Mouse (Mus musculus) intestine, embryonic 14.5 days (tissue): Measurements from ENCODE around the gene Gm29797. TPM values are rescaled to one million over a fixed set of nuclear protein-coding genes. Genes with fewer than 3 reads are reported as not detected.

Source experiments
- ATAC-seq: fragments of 200-750 bp; cut with Nextera tagmentation; replicated peaks from 2 replicates; pipeline ENCODE4 v1.8.0; 2017; ENCODE audit warnings: low read depth, moderate number of reproducible peaks, moderate TSS enrichment, moderate library complexity; ENCODE audit not compliant: low FRiP score, low TSS enrichment
- DNase-seq: peaks from one replicate; pipeline ENCODE4 v3.0.0-alpha.2; 2018; ENCODE audit warnings: low spot score
- H3K27ac ChIP-seq: fragments of 300-500 bp; sonication (generic); 2 replicates; pipeline ENCODE4 v1.5.1; 2014; ENCODE audit warnings: low read depth, mild to moderate bottlenecking, control low read depth
- H3K27me3 ChIP-seq: fragments of 300-500 bp; sonication (generic); replicated peaks from 2 replicates; pipeline ENCODE4 v1.6.1; 2014; ENCODE audit warnings: low read length, control low read depth; ENCODE audit not compliant: control insufficient read depth, insufficient read depth
- H3K36me3 ChIP-seq: fragments of 300-500 bp; sonication (generic); 2 replicates; pipeline ENCODE4 v1.6.1; 2014; ENCODE audit warnings: low read length, control low read depth; ENCODE audit not compliant: control insufficient read depth, insufficient read depth
- H3K4me1 ChIP-seq: fragments of 300-500 bp; sonication (generic); replicated peaks from 2 replicates; pipeline ENCODE4 v1.6.1; 2014; ENCODE audit warnings: low read length, control low read depth, mixed read lengths; ENCODE audit not compliant: control insufficient read depth, insufficient read depth
- H3K4me2 ChIP-seq: fragments of 300-500 bp; sonication (generic); 2 replicates; pipeline ENCODE4 v1.6.1; 2014; ENCODE audit warnings: low read length
- H3K4me3 ChIP-seq: fragments of 300-500 bp; sonication (generic); 2 replicates; pipeline ENCODE4 v1.5.1; 2014; ENCODE audit warnings: low read depth, low read length, control low read depth, mixed read lengths
- H3K9ac ChIP-seq: fragments of 300-500 bp; sonication (generic); 2 replicates; pipeline ENCODE4 v1.6.1; 2014; ENCODE audit warnings: mild to moderate bottlenecking, low read length
- H3K9me3 ChIP-seq: fragments of 300-500 bp; sonication (generic); 2 replicates; pipeline ENCODE4 v1.6.1; 2016; ENCODE audit warnings: low read length, control low read depth; ENCODE audit not compliant: control insufficient read depth
- WGBS: fragments of 180-500 bp; shearing (Covaris S2); extraction: QIAGEN DNeasy Blood & Tissue Kit; methylation state at CpG from one replicate; pipeline ENCODE4 v1.1.7; 2014; 5-methylcytosine and 5-hydroxymethylcytosine counted together
- polyA plus RNA-seq: library from polyadenylated mRNA; unstranded; fragments of >200 nt; fragmentation: Nextera tagmentation; extraction: Ambion mirVana; gene quantifications from 2 replicates; pipeline ENCODE4 v1.2.1, GENCODE M21; 2014

Gm29797 gene
- polyA plus RNA-seq, 1 experiment from 2014 or later, result 2.5 TPM

- no peak overlapping the region for H3K9ac ChIP-seq
- ATAC-seq, result no peak
These were observed 26.5 kb downstream of the Gm29797 start for GRCm38 (mm10) chr2:181683381-181683780.

GRCm38 (mm10) chr2:181684713-181685112 is 27.9 kb downstream of the Gm29797 start:
- no peak overlapping the region for H3K4me3 ChIP-seq
- H3K36me3 ChIP-seq, result peaks cover 46% of the 10 kb centered on the region
- WGBS, result 70% methylated on average over 1 of the region's 1 CpGs
- no peaks in the 10 kb centered on the region for H3K9me3 ChIP-seq
- no peaks in the 10 kb centered on the region for H3K27me3 ChIP-seq
- ATAC-seq (no peak), DNase-seq (no peak)
- H3K4me1 ChIP-seq, result peaks cover 6% of the 10 kb centered on the region; the same call in 1 of the 2 replicates
- H3K9ac ChIP-seq, result no peak overlapping the region
- no peak overlapping the region for H3K27ac ChIP-seq
- no peak overlapping the region for H3K4me2 ChIP-seq

More at GRCm38 (mm10) chr2:181683381-181683780, 26.5 kb downstream of the Gm29797 start:
- no peak overlapping the region for H3K27ac ChIP-seq
- peaks cover 33% of the 10 kb centered on the region for H3K36me3 ChIP-seq
- H3K4me3 ChIP-seq, result no peak overlapping the region
- H3K9me3 ChIP-seq, result no peaks in the 10 kb centered on the region
- H3K4me2 ChIP-seq, result no peak overlapping the region
- H3K27me3 ChIP-seq, result no peaks in the 10 kb centered on the region
- 58% methylated on average over 4 of the region's 4 CpGs for WGBS
- DNase-seq, result no peak
- peaks cover 6% of the 10 kb centered on the region; the same call in 1 of the 2 replicates for H3K4me1 ChIP-seq

GRCm38 (mm10) chr2:181685686-181686085 is 28.9 kb downstream of the Gm29797 start:
- no peaks in the 10 kb centered on the region for H3K27me3 ChIP-seq
- no peak overlapping the region for H3K4me2 ChIP-seq
- H3K4me3 ChIP-seq, result no peak overlapping the region
- peaks cover 47% of the 10 kb centered on the region for H3K36me3 ChIP-seq
- no peak for ATAC-seq
- no peaks in the 10 kb centered on the region for H3K9me3 ChIP-seq
- H3K4me1 ChIP-seq, result peaks cover 5% of the 10 kb centered on the region; the same call in 1 of the 2 replicates
- DNase-seq, result no peak
- H3K9ac ChIP-seq, result no peak overlapping the region
- 92% methylated on average over 4 of the region's 4 CpGs for WGBS
- no peak overlapping the region for H3K27ac ChIP-seq

DNA sequence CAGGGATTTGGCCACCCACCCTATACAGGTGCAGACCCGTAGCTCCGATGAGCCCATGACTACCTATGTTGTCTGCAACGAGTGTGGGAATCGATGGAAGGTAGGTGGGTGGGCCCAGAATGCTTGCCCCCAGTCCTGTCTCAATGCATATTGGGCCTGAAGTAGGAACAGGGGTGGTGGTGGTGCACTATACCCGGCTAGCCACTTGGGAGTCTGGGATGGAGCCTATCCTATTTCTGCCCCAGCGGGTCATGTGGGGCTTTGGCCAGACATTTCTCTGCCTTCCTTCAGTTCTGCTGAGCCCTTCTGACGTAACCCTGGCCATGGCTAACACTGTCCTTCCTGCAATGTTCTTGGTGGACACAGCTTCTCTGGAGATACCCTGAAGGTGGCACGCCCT is 30.8 kb downstream of the Gm29797 start:
- DNase-seq, result no peak
- H3K27ac ChIP-seq, result no peak overlapping the region
- 95% methylated on average over 8 of the region's 8 CpGs for WGBS

DNA sequence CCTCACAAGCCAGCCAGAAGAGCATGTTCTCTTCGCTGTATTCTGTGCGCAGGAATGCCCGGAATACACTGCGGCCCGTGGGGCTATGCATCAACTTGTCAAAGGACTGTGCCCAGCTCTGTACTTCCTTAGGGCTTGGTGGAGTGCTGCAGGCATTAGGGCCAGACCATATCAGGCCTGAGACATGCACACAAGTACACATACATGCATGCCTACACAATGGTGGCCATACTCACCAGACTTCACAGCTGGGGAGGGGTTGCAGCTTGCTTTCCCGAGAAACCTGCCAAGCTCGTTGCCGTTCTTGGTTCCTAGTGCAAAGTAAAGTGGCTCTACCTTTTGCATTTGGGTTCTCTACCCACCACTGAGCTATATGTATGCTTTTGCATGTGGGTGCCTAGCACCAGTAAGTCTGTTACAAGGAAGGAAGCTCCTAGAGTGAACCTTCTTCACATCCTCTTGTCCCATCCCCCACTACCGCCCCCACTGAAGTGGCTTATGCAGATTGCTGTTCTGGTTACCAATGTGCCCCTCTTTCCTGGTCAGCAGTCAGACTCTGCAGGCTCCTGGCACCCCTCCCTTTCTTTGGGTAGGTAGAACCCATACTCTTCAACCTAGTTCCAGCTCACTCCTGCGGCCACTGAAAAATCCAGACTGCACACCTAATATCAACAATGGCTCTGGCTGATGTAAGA is 32.8 kb downstream of the Gm29797 start:
- DNase-seq, result no peak
- Histone ChIP-seq H3K4me3 (no peak overlapping the region), H3K9ac (no peak overlapping the region), H3K36me3 (peaks cover 44% of the 10 kb centered on the region), H3K4me2 (no peak overlapping the region), H3K4me1 (peaks cover 6% of the 10 kb centered on the region; the same call in 1 of the 2 replicates), H3K9me3 (no peaks in the 10 kb centered on the region), H3K27me3 (no peaks in the 10 kb centered on the region), H3K27ac (no peak overlapping the region)
- 88% methylated on average over 10 of the region's 10 CpGs for WGBS
- no peak for ATAC-seq

More for the DNA sequence above, 30.8 kb downstream of the Gm29797 start:
- H3K9me3 ChIP-seq, result no peaks in the 10 kb centered on the region
- peaks cover 47% of the 10 kb centered on the region for H3K36me3 ChIP-seq
- no peak overlapping the region for H3K4me2 ChIP-seq
- no peak overlapping the region for H3K4me3 ChIP-seq
- H3K27me3 ChIP-seq, result no peaks in the 10 kb centered on the region
- ATAC-seq, result no peak
- H3K4me1 ChIP-seq, result no peaks in the 10 kb centered on the region
- H3K9ac ChIP-seq, result no peak overlapping the region

- H3K9me3 ChIP-seq, result no peaks in the 10 kb centered on the region
- H3K36me3 ChIP-seq, result peaks cover 37% of the 10 kb centered on the region
- 77% methylated on average over 6 of the region's 6 CpGs for WGBS
- H3K4me3 ChIP-seq, result no peak overlapping the region
- no peak overlapping the region for H3K27ac ChIP-seq
- H3K4me2 ChIP-seq, result no peak overlapping the region
- no peak for DNase-seq
- H3K27me3 ChIP-seq, result no peaks in the 10 kb centered on the region
- H3K9ac ChIP-seq, result no peak overlapping the region
- H3K4me1 ChIP-seq, result peaks cover 6% of the 10 kb centered on the region; the same call in 1 of the 2 replicates
- ATAC-seq, result no peak
These were observed 34.2 kb downstream of the Gm29797 start for GRCm38 (mm10) chr2:181691083-181691482.

GRCm38 (mm10) chr2:181691571-181691970 is 34.7 kb downstream of the Gm29797 start:
- no peak overlapping the region for H3K9ac ChIP-seq
- H3K4me2 ChIP-seq, result no peak overlapping the region
- ATAC-seq (no peak), DNase-seq (no peak)
- 87% methylated on average over 4 of the region's 4 CpGs for WGBS
- peaks cover 32% of the 10 kb centered on the region for H3K36me3 ChIP-seq
- H3K9me3 ChIP-seq, result no peaks in the 10 kb centered on the region
- no peak overlapping the region for H3K4me3 ChIP-seq
- H3K4me1 ChIP-seq, result peaks cover 6% of the 10 kb centered on the region; the same call in 1 of the 2 replicates
- H3K27ac ChIP-seq, result no peak overlapping the region
- H3K27me3 ChIP-seq, result no peaks in the 10 kb centered on the region

DNA sequence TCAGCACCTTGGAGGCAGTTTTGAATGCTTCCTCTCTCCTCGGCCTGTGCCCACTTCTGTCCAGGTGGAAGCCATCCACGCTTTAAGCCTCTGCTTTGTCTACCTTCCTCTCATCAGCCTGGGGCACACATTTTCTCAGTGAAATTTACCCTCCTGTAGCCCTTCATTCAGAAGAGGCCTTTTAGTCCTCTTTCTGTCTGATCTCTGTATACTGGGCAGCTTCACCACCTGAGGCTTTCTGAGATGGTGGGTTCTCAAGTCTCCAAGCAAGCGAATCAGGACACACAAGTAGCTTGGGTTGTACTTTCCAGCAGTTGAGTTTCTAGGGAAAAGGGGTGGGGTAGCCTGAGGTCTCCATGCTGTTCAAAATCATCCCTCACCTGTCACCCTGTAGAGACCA is 35.5 kb downstream of the Gm29797 start:
- Histone ChIP-seq H3K9ac (no peak overlapping the region), H3K27ac (no peak overlapping the region), H3K36me3 (peaks cover 25% of the 10 kb centered on the region), H3K27me3 (no peaks in the 10 kb centered on the region), H3K9me3 (no peaks in the 10 kb centered on the region), H3K4me1 (peaks cover 6% of the 10 kb centered on the region; the same call in 1 of the 2 replicates), H3K4me2 (peak overlapping the region; percentile 98; the same call in 1 of the 2 replicates), H3K4me3 (no peak overlapping the region)
- no peak for DNase-seq
- WGBS, result 89% methylated on average over 3 of the region's 3 CpGs
- ATAC-seq, result no peak
